Mouse (Mus musculus) B cell, adult 2 months (primary cell): ENCODE results near the gene Mllt11.
"Not testable (repeated sequence)": the region's sequence is repeated elsewhere in the genome, so short reads cannot be mapped to it uniquely, and the experiment has no call there.

ENCODE experiments used
- DNase-seq, 2 experiments: peaks; one replicate each; pipeline ENCODE4 v3.0.0; 2022

Mllt11 gene

GRCm38 (mm10) chr3:95216655-95217254 lies 15.2 kb downstream of the Mllt11 start:
- no peak for DNase-seq

GRCm38 (mm10) chr3:95213609-95213975 lies 18.4 kb downstream of the Mllt11 start:
- no peak for DNase-seq

GRCm38 (mm10) chr3:95212889-95213608 lies 18.9 kb downstream of the Mllt11 start:
- not testable (repeated sequence) for DNase-seq

GRCm38 (mm10) chr3:95210585-95210984 lies 21.4 kb downstream of the Mllt11 start:
- no peak for DNase-seq

GRCm38 (mm10) chr3:95208286-95208685 lies 23.7 kb downstream of the Mllt11 start:
- no peak for DNase-seq

- DNase-seq = no peak
Observed at GRCm38 (mm10) chr3:95203880-95204279, 28.1 kb downstream of the Mllt11 start.

- no peak for DNase-seq
Observed at GRCm38 (mm10) chr3:95200562-95200961, 31.4 kb downstream of the Mllt11 start.

- no peak for DNase-seq
Observed at GRCm38 (mm10) chr3:95200132-95200531, 31.8 kb downstream of the Mllt11 start.

GRCm38 (mm10) chr3:95199101-95199500 lies 32.9 kb downstream of the Mllt11 start:
- no peak for DNase-seq

GRCm38 (mm10) chr3:95195772-95196171 lies 36.2 kb downstream of the Mllt11 start:
- no peak for DNase-seq

GRCm38 (mm10) chr3:95194721-95195135 lies 37.2 kb downstream of the Mllt11 start:
- DNase-seq = no peak

- no peak for DNase-seq
Observed at GRCm38 (mm10) chr3:95186888-95187287, 45.1 kb downstream of the Mllt11 start.

GRCm38 (mm10) chr3:95186100-95186499 lies 45.9 kb downstream of the Mllt11 start:
- DNase-seq = no peak

- DNase-seq = no peak
Observed at GRCm38 (mm10) chr3:95184796-95185577, 47.0 kb downstream of the Mllt11 start.

- no peak for DNase-seq
Observed at GRCm38 (mm10) chr3:95181841-95182240, 50.1 kb downstream of the Mllt11 start.

- DNase-seq = no peak
Observed at GRCm38 (mm10) chr3:95179890-95180289, 52.1 kb downstream of the Mllt11 start.

GRCm38 (mm10) chr3:95178948-95179347 lies 53.0 kb downstream of the Mllt11 start:
- no peak for DNase-seq

- DNase-seq = no peak
Observed at GRCm38 (mm10) chr3:95177583-95177982, 54.4 kb downstream of the Mllt11 start.

GRCm38 (mm10) chr3:95176500-95176899 lies 55.5 kb downstream of the Mllt11 start:
- DNase-seq = no peak

- peak; percentile 89 to 90 for DNase-seq
Observed at GRCm38 (mm10) chr3:95174011-95174592, 57.9 kb downstream of the Mllt11 start.

GRCm38 (mm10) chr3:95173256-95173949 lies 58.6 kb downstream of the Mllt11 start:
- DNase-seq = peak; percentile 31 to 38

- no peak for DNase-seq
Observed at GRCm38 (mm10) chr3:95172526-95173255, 59.3 kb downstream of the Mllt11 start.
